Mouse (Mus musculus): ENCODE data around the gene Map2k1. TPM values are rescaled to one million over a fixed set of nuclear protein-coding genes. Genes with fewer than 3 reads are reported as not detected.
"Not testable (repeated sequence)": the region's sequence is repeated elsewhere in the genome, so short reads cannot be mapped to it uniquely, and the experiment has no call there.

The Map2k1 gene
- polyA plus RNA-seq, 1 experiment: 175 TPM

- TF ChIP-seq CTCF (IDR thresholded peaks at IDR 0.05; ENCODE audit: extremely low read depth, insufficient read depth, low read length): peak; percentile 52
- not testable (repeated sequence) for H3K4me3 ChIP-seq (ENCODE audit: insufficient read depth, low read length); H3K4me1 ChIP-seq (ENCODE audit: control insufficient read depth, insufficient read depth, low read length); H3K27ac ChIP-seq (ENCODE audit: insufficient read depth, low read length)
These were observed 114.5 kb downstream of the Map2k1 start for GRCm38 (mm10) chr9:64138896-64139295.

Other genes with a start within 250 kb of the Map2k1 start
- gene Smad6, start 231.6 kb downstream of the Map2k1 start, polyA plus RNA-seq (2012; rRNA removed): 2.6 and 2.9 TPM in 2 replicates
- gene Lctl, start 136.5 kb downstream of the Map2k1 start, polyA plus RNA-seq (2012; rRNA removed): 0.25 and 0.36 TPM in 2 replicates
- gene Zwilch, start 80.5 kb downstream of the Map2k1 start, polyA plus RNA-seq (2012; rRNA removed): 5.4 and 6.5 TPM in 2 replicates
- gene Rpl4, start 80.3 kb downstream of the Map2k1 start, polyA plus RNA-seq (2012; rRNA removed): 578 and 595 TPM in 2 replicates
- 33.2 and 34.1 TPM in 2 replicates for gene Snapc5, start 74.4 kb downstream of the Map2k1 start, polyA plus RNA-seq (2012; rRNA removed)
- 0.08 and 0.28 TPM in 2 replicates for gene Uchl4, start 18.4 kb downstream of the Map2k1 start, polyA plus RNA-seq (2012; rRNA removed)
- gene Tipin, start 27.9 kb upstream of the Map2k1 start, polyA plus RNA-seq (2012; rRNA removed): 31.0 and 33.9 TPM in 2 replicates
- gene Dis3l, start 87.7 kb upstream of the Map2k1 start, polyA plus RNA-seq (2012; rRNA removed): 25.4 and 26.2 TPM in 2 replicates
- 6.0 and 6.2 TPM in 2 replicates for gene Megf11, start 132.0 kb upstream of the Map2k1 start, polyA plus RNA-seq (2012; rRNA removed)

Measured in cortical plate, adult 2 months (tissue).